Mouse (Mus musculus): ENCODE measurements around the gene Dusp1.

Dusp1 gene

GRCm38 (mm10) chr17:26563476-26563875, 1.5 kb upstream of the Dusp1 start:
- intact Hi-C loops (cut with DNase I), result no loop called here

- intact Hi-C loops (cut with DNase I), result no loop called here
These were observed 364 bp upstream of the Dusp1 start for GRCm38 (mm10) chr17:26562292-26562691.

GRCm38 (mm10) chr17:26561290-26561640, 663 bp downstream of the Dusp1 start, which contains the start of gene Ergic1:
Gene Ergic1 (plus strand): TSS chr17:26561489.
- intact Hi-C loops (cut with DNase I), result no loop called here

GRCm38 (mm10) chr17:26560526-26561289, 1.2 kb downstream of the Dusp1 start:
- intact Hi-C loops (cut with DNase I), result no loop called here

- intact Hi-C loops (cut with DNase I), result no loop called here
These were observed 8.9 kb downstream of the Dusp1 start for GRCm38 (mm10) chr17:26553033-26553432.

- intact Hi-C loops (cut with DNase I), result no loop called here
These were observed 10.8 kb downstream of the Dusp1 start for GRCm38 (mm10) chr17:26551104-26551503.

- intact Hi-C loops (cut with DNase I), result no loop called here
These were observed 12.6 kb downstream of the Dusp1 start for GRCm38 (mm10) chr17:26549148-26549809.

GRCm38 (mm10) chr17:26548566-26548965, 13.4 kb downstream of the Dusp1 start:
- intact Hi-C loops (cut with DNase I), result no loop called here

GRCm38 (mm10) chr17:26547771-26548170, 14.2 kb downstream of the Dusp1 start:
- intact Hi-C loops (cut with DNase I), result no loop called here

- intact Hi-C loops (cut with DNase I), result no loop called here
These were observed 17.5 kb downstream of the Dusp1 start for GRCm38 (mm10) chr17:26544319-26544963.

GRCm38 (mm10) chr17:26540083-26540482, 21.8 kb downstream of the Dusp1 start:
- intact Hi-C loops (cut with DNase I), result no loop called here

GRCm38 (mm10) chr17:26537722-26538471, 24.0 kb downstream of the Dusp1 start:
- intact Hi-C loops (cut with DNase I), result no loop called here

- intact Hi-C loops (cut with DNase I), result no loop called here
These were observed 26.4 kb downstream of the Dusp1 start for GRCm38 (mm10) chr17:26535251-26536136.

- intact Hi-C loops (cut with DNase I), result loop anchor here (5.0 kb wide), 1 partner anchor 38 kb away; no protein-coding TSS in a partner anchor
These were observed 27.2 kb downstream of the Dusp1 start for GRCm38 (mm10) chr17:26534695-26535094.

GRCm38 (mm10) chr17:26533871-26534372, 28.0 kb downstream of the Dusp1 start:
- intact Hi-C loops (cut with DNase I), result loop anchor here (5.0 kb wide), 1 partner anchor 38 kb away; no protein-coding TSS in a partner anchor

GRCm38 (mm10) chr17:26532476-26533045, 29.4 kb downstream of the Dusp1 start:
- intact Hi-C loops (cut with DNase I), result loop anchor here (5.0 kb wide), 1 partner anchor 40 kb away; no protein-coding TSS in a partner anchor

- intact Hi-C loops (cut with DNase I), result loop anchor here (5.0 kb wide), 1 partner anchor 41 kb away; no protein-coding TSS in a partner anchor
These were observed 30.4 kb downstream of the Dusp1 start for GRCm38 (mm10) chr17:26531395-26532027.

GRCm38 (mm10) chr17:26530590-26531081, 31.3 kb downstream of the Dusp1 start:
- intact Hi-C loops (cut with DNase I), result loop anchor here (5.0 kb wide), 1 partner anchor 42 kb away; no protein-coding TSS in a partner anchor

- intact Hi-C loops (cut with DNase I), result loop anchor here (5.0 kb wide), 1 partner anchor 42 kb away; no protein-coding TSS in a partner anchor
These were observed 32.1 kb downstream of the Dusp1 start for GRCm38 (mm10) chr17:26529791-26530241.
